Mouse (Mus musculus): ENCODE results near the gene Retreg1. TPM values are rescaled to one million over a fixed set of nuclear protein-coding genes. Genes with fewer than 3 reads are reported as not detected.

Retreg1 gene
- polyA plus RNA-seq, 1 experiment, result 8.3 TPM

DNA sequence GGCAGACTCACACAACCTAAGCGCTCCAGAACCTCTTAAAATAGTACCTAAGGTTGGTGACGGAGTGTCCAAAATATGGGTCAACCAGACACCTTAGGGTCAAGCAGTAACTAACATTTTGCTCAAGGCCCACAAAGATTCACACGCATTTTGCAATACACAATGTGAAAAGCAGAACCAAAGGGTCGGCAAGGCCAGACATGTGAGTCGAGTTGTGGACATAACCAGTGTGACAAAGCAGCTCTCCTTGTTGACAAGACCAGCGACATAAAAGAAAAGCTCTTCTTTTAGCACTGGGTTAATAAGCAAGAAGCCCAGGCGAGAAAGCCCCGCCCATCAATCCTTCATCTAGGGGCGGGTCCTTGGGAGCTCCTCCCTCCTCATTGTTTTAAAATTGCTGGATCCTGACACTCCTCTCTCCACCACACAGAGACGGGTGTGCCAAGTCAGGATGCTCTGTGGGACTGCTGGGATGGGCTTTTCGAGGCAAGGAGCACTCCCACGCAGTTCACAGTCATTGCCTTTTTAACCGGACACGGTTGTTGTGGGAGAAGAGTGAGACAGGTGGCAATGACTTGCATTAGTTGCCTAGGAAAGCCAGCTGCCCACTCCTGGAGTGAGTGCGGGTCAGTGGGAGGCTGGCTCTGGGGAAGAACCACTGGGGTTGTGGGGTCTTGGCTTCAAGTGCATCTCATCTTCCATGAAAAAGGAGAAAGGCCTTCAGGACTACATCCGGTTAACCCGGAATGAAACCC, 7.9 kb upstream of the Retreg1 start:
- H3K27ac ChIP-seq (ENCODE audit: control insufficient read depth, insufficient read depth, low read length), result no peak overlapping the region
- WGBS, result 95% methylated on average over 17 of the region's 17 CpGs

DNA sequence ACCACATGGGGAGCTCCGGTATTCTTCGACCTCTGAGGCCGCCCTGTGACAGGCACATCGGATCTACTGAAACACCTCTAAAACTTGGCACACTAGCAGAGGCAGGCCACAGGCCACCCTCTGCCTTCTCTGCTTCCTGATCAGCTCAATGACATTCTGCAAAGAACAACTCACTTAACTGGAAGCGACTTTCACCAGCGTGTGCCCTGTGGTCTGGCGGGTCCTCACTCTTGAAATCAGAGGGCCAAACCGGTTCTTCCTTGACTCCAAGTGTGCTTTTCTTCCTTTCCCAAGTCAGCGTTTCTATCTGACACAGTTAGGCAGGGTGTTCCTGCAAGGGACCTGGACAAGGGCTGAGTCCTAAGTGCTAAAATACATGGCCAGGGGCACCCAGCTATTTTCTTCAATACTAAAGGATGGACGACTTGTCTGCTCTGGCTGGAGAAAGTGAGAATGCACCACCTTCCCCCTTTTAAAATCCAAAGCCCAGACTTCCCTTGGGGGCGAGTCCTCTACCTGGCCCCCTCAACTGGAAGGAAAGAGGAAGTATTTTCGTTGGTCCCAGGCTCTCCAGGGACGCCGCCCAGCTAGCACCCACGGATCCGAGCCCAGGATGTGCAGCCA, 406 bp upstream of the Retreg1 start:
- 11% methylated on average over 16 of the region's 16 CpGs for WGBS
- Histone ChIP-seq H3K4me1 (replicated peaks; ENCODE audit: control insufficient read depth, insufficient read depth, low read length) (peaks cover 16% of the 10 kb centered on the region), H3K36me3 (ENCODE audit: control insufficient read depth, insufficient read depth, low read length) (no peaks in the 10 kb centered on the region), H3K27ac (ENCODE audit: control insufficient read depth, insufficient read depth, low read length) (no peak overlapping the region; the same call in 1 of the 2 replicates), H3K27me3 (ENCODE audit: control insufficient read depth, insufficient read depth, low read length) (no peaks in the 10 kb centered on the region), H3K4me3 (ENCODE audit: control insufficient read depth, insufficient read depth, low read length) (peak overlapping the region; percentile 65)
- TF ChIP-seq POLR2A (IDR thresholded peaks at IDR 0.05; ENCODE audit: control insufficient read depth, extremely low read depth, insufficient read depth, low read length, poor library complexity), result peak; percentile 14; the same call in 1 of the 2 replicates
- TF ChIP-seq CTCF (IDR thresholded peaks at IDR 0.05; ENCODE audit: borderline replicate concordance, control insufficient read depth, extremely low read depth, insufficient read depth, low read length, poor library complexity), result no peak
- DNase-seq, result no peak

More for the DNA sequence above, 7.9 kb upstream of the Retreg1 start:
- DNase-seq, result no peak
- Histone ChIP-seq H3K36me3 (ENCODE audit: control insufficient read depth, insufficient read depth, low read length) (no peaks in the 10 kb centered on the region), H3K4me1 (replicated peaks; ENCODE audit: control insufficient read depth, insufficient read depth, low read length) (peaks cover 6% of the 10 kb centered on the region), H3K4me3 (ENCODE audit: control insufficient read depth, insufficient read depth, low read length) (no peak overlapping the region), H3K27me3 (ENCODE audit: control insufficient read depth, insufficient read depth, low read length) (no peaks in the 10 kb centered on the region)
- no peak for TF ChIP-seq POLR2A (IDR thresholded peaks at IDR 0.05; ENCODE audit: control insufficient read depth, extremely low read depth, insufficient read depth, low read length, poor library complexity)
- TF ChIP-seq CTCF (IDR thresholded peaks at IDR 0.05; ENCODE audit: borderline replicate concordance, control insufficient read depth, extremely low read depth, insufficient read depth, low read length, poor library complexity), result no peak

DNA sequence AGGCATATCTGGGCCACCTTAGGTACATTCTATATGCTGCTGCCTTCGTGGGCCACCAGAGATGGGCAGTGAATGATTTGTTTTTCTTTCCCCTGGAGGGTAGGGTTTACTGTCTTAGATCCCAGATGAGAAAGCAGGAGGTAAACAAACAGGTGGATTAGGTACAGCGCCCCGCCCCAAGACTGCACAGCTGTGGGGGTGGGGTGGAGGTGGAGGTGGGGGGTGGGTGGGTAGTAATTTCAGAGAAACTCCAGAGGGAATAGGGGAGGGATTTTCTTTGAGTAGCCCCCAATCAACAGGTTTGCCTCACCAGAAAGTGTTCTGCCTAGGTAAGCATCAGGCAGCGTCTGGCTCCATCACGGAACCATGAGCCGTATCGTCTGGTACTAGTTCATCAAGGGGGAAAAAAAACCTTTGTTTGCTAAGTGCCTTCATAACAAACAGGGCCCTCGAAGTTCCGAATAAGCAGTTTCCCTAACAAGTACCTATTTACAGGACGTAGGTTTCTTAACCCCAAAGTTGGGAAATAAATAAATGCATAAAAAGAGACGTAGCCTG, 1.1 kb downstream of the Retreg1 start:
- H3K36me3 ChIP-seq (ENCODE audit: control insufficient read depth, insufficient read depth, low read length), result no peaks in the 10 kb centered on the region
- TF ChIP-seq POLR2A (IDR thresholded peaks at IDR 0.05; ENCODE audit: control insufficient read depth, extremely low read depth, insufficient read depth, low read length, poor library complexity) (no peak), CTCF (IDR thresholded peaks at IDR 0.05; ENCODE audit: borderline replicate concordance, control insufficient read depth, extremely low read depth, insufficient read depth, low read length, poor library complexity) (no peak)
- WGBS, result 43% methylated on average over 11 of the region's 11 CpGs
- H3K4me1 ChIP-seq (replicated peaks; ENCODE audit: control insufficient read depth, insufficient read depth, low read length), result peaks cover 16% of the 10 kb centered on the region
- no peak for DNase-seq
- H3K27me3 ChIP-seq (ENCODE audit: control insufficient read depth, insufficient read depth, low read length), result no peaks in the 10 kb centered on the region
- H3K4me3 ChIP-seq (ENCODE audit: control insufficient read depth, insufficient read depth, low read length), result peak overlapping the region; percentile 65
- H3K27ac ChIP-seq (ENCODE audit: control insufficient read depth, insufficient read depth, low read length), result peak overlapping the region; percentile 58

DNA sequence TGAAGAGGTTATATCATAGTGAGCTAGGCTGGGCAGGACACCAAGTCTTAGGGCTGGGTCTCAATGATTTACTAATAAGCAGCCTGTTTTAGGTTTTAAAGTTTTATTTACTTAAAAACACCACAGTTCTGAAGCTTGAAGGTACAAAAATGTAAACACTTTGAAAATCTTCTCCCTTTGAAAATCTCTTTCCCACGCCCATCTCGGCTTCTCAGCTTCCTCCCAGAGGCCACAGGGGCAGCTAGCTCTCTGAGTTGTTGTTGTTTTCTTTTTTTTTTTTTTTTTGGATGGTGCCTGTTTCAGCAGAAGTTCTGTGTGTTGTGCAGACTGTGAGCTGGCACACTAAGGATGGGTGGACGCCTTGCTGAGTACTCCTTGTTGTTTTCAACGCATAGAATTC, 1.8 kb downstream of the Retreg1 start:
- no peak overlapping the region for H3K4me3 ChIP-seq (ENCODE audit: control insufficient read depth, insufficient read depth, low read length)
- 43% methylated on average over 4 of the region's 4 CpGs for WGBS
- no peak for TF ChIP-seq CTCF (IDR thresholded peaks at IDR 0.05; ENCODE audit: borderline replicate concordance, control insufficient read depth, extremely low read depth, insufficient read depth, low read length, poor library complexity)
- peaks cover 16% of the 10 kb centered on the region for H3K4me1 ChIP-seq (replicated peaks; ENCODE audit: control insufficient read depth, insufficient read depth, low read length)
- DNase-seq, result no peak
- H3K27me3 ChIP-seq (ENCODE audit: control insufficient read depth, insufficient read depth, low read length), result no peaks in the 10 kb centered on the region
- H3K36me3 ChIP-seq (ENCODE audit: control insufficient read depth, insufficient read depth, low read length), result no peaks in the 10 kb centered on the region
- H3K27ac ChIP-seq (ENCODE audit: control insufficient read depth, insufficient read depth, low read length), result no peak overlapping the region

DNA sequence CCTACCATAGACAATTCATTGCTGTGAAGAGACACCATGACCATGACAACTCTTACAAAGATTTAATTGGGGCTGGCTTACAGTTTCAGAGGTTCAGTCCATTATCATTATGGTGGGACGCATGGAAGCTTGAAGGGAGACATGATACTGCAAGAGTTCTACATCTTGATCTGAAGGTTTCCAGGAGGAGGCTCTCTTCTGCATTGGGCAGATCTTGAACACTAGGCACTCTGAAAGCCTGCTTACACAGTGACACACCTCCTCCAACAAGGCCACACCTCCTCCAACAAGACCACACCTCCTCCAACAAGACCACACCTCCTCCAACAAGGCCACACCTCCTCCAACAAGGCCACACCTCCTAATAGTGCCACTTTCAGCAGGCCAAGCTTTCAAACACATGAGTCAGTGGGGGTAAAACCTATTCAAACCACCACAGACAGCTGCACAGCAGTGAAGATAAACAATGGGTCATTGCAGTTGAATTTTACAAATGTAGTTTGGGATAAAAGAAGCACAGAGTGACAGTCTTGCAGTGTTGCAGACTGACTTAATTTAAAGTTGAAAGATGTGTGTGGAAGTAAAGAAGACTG, 4.7 kb downstream of the Retreg1 start:
- no peaks in the 10 kb centered on the region for H3K36me3 ChIP-seq (ENCODE audit: control insufficient read depth, insufficient read depth, low read length)
- TF ChIP-seq POLR2A (IDR thresholded peaks at IDR 0.05; ENCODE audit: control insufficient read depth, extremely low read depth, insufficient read depth, low read length, poor library complexity) (no peak), CTCF (IDR thresholded peaks at IDR 0.05; ENCODE audit: borderline replicate concordance, control insufficient read depth, extremely low read depth, insufficient read depth, low read length, poor library complexity) (no peak)
- no peaks in the 10 kb centered on the region for H3K27me3 ChIP-seq (ENCODE audit: control insufficient read depth, insufficient read depth, low read length)
- DNase-seq, result no peak
- no peak overlapping the region for H3K27ac ChIP-seq (ENCODE audit: control insufficient read depth, insufficient read depth, low read length)
- H3K4me1 ChIP-seq (replicated peaks; ENCODE audit: control insufficient read depth, insufficient read depth, low read length), result peaks cover 11% of the 10 kb centered on the region
- H3K4me3 ChIP-seq (ENCODE audit: control insufficient read depth, insufficient read depth, low read length), result no peak overlapping the region
- WGBS, result 95% methylated on average over 1 of the region's 1 CpGs

DNA sequence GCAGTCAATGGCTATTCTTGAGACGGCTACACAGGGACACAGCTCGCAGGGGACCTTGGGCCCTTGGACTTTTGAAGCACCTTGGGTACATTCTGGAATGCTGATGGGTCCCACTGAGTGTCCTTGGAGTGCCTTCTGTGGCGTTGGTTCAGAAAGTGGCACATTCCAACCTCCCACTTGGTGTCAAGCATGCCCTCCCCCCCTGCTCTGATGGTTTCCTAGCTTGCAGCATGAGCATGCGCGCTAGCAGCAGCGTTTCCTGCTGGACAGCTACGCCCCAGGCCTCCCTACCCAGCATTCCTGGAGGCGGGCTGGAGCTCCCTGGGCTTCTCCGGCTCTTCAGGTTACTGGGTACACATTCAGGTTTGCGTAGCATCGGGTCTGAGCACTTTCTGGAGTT, 7.6 kb downstream of the Retreg1 start:
- H3K4me3 ChIP-seq (ENCODE audit: control insufficient read depth, insufficient read depth, low read length), result no peak overlapping the region
- H3K36me3 ChIP-seq (ENCODE audit: control insufficient read depth, insufficient read depth, low read length), result no peaks in the 10 kb centered on the region
- no peak for TF ChIP-seq POLR2A (IDR thresholded peaks at IDR 0.05; ENCODE audit: control insufficient read depth, extremely low read depth, insufficient read depth, low read length, poor library complexity)
- TF ChIP-seq CTCF (IDR thresholded peaks at IDR 0.05; ENCODE audit: borderline replicate concordance, control insufficient read depth, extremely low read depth, insufficient read depth, low read length, poor library complexity), result no peak
- WGBS, result 94% methylated on average over 11 of the region's 11 CpGs
- no peaks in the 10 kb centered on the region for H3K27me3 ChIP-seq (ENCODE audit: control insufficient read depth, insufficient read depth, low read length)
- no peak for DNase-seq
- H3K27ac ChIP-seq (ENCODE audit: control insufficient read depth, insufficient read depth, low read length), result no peak overlapping the region
- no peaks in the 10 kb centered on the region; the same call in 1 of the 2 replicates for H3K4me1 ChIP-seq (replicated peaks; ENCODE audit: control insufficient read depth, insufficient read depth, low read length)
